Mouse (Mus musculus) cerebellum, postnatal 4 days (tissue): ENCODE measurements around the gene Akap6.

Experiments
- DNase-seq, 2 experiments: peaks; one replicate each; pipeline ENCODE4 v3.0.0; 2022; ENCODE audit warnings: low spot score in 2 of 2, mixed read lengths in 1 of 2

Gene Akap6

DNA sequence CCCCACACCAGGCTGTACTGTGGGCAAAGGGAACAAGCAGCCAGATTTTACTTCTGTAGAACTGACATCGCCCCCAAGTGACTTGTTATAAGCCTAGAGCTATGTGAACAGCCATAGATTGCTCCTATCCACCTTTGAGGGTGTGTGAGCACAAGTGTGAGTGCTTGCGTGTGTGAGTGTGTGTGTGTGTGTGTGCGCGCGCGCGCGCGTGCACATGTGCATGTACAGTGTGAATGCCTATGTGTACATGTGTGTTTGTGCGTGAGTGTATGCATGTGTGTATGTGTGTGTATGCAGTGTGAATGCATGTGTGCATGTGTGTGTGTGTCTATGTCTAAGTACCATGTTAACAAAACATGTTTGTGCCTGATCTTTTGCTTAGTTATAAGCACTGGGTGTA lies 445.6 kb downstream of the Akap6 start:
- DNase-seq = no peak

DNA sequence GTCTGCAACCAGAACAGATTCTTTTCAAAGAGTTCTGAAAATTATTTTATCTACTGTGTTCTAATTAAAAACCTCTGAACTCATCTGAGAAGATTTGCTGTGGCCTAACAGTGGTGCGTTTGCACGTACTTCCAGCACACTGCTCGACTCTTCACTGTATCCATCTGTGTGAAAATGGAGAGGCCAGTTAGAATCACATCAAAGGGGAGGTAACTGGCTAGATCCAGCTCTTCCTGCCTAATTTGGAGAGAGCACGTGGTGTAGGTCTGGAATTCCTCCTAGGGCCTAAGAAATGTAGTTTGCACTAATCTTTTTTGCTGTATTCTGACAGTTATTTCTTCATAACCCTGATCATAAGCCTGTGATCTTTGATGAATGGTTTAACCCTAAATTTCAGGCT lies 446.3 kb downstream of the Akap6 start:
- DNase-seq = no peak

DNA sequence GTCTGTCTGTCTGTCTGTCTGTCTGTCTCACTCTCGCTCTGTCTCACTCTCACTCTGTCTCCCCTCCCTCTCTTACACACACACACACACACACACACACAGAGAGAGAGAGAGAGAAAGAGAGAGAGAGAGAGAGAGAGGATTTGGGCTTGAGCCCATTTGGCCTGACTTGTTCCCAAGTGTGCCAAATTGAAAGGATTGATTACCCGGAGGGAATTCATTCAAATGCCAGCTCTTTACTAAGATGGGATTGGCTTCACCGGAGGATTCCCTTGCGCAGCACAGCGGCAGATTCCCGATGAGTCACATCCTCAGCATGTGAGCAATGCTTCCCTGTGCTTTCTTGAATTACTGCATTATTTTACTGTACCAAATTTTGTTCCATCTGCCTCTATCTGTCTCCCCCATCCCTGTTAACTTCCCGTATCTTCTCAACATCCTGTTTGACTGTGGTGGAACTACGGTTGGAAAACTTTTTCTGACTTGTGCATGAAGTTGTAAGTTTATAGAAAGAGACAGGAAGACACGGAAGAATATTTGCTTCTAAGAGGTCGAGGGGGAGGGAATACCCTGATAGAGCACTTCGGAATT lies 447.4 kb downstream of the Akap6 start:
- DNase-seq = peak in 1 of 2 experiments; percentile 34

DNA sequence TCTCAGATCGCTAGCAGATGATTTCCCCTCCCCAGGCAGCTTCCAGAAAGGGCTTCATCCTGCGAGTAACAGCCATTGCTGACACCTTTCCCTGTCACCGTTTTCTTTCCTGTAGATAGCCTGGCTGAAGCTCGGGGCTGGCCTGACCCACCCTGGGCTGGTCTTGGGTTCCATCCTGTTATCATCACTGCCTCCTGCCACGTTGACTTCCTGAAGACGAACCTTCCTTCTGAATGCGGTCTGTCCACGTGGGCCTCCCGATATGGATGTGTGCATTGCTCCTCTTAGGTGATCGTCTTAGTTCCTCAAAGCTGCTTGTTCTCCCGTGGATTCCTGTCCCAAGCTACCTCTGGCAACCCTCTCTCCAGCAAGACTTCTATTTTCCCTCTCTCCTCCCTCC lies 448.5 kb downstream of the Akap6 start:
- DNase-seq = no peak

DNA sequence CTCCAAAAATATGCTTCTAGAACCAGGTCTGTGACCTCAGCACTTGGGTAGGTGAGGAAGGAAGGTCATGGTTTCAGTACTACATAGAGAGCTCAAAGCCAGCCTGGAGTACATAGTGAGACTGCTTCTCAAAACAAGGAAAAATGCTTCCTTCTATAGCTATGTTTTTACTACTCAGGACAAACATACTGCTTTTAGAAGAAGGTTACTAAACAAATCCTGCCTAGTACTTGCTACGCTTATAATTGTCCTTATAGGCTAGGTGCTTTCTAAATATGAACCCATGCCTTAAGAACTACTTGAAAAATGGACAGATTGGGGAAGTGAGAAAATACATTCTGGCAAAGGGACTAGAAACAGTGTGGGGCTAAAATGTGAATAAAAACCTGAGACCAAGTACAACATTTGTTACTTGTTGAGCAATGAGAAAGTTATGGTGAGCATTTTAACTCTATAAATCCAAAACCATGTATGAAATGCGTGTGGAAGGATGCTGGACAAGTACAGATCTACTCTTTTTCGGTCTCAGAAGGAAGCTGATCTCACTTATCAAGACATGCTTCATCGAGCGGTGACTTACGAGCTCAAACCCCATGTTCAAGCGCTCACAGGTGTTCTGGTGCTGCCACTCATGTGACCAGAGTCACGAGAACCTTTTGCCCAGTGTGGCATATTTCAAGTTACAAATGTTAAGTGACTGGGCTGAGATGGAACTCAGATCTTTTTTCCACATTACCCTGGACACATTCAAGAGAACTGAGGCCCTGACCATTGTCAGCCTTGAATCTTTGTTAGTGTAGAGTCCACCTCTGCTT lies 469.2 kb downstream of the Akap6 start:
- no peak for DNase-seq

DNA sequence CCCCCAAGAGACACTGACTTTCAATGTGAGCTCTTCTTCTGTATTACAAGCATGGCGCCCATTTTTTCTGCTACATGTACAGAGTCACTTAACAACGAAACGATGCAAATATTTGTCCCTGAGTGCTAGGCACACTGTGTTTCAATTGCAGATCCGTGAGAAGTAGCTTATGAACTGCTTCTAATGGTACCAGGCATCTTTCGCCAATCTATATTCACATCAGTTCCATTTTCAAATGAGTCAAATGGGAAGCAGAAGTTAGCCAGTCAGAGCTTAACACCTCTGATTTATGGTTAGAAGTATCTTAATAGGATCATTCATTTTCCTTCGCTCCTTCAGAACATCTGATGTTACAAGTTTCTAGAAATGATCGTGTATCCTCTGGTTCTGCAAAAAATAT lies 492.3 kb downstream of the Akap6 start:
- no peak for DNase-seq

DNA sequence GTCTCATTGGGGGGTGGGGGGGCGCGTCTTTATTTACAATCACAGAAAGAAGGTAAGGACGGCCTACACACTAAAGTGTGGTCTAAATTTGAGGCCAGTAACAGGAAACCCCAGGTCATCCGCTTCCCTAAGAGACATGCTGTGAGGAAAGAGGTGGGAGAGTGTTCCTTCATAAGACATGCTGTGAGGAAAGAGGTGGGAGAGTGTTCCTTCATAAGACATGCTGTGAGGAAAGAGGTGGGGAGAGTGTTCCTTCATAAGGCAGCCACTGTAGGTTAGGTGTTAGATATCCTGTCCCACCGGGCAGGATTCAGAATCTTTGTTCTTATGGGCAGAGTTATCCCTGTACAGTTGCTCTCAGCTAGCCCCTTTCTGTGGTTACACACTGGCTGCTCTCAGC lies 494.5 kb downstream of the Akap6 start:
- DNase-seq = no peak
